Comparison of ENCODE assay signal across 9 mouse cellular contexts in the genomic region with DNA sequence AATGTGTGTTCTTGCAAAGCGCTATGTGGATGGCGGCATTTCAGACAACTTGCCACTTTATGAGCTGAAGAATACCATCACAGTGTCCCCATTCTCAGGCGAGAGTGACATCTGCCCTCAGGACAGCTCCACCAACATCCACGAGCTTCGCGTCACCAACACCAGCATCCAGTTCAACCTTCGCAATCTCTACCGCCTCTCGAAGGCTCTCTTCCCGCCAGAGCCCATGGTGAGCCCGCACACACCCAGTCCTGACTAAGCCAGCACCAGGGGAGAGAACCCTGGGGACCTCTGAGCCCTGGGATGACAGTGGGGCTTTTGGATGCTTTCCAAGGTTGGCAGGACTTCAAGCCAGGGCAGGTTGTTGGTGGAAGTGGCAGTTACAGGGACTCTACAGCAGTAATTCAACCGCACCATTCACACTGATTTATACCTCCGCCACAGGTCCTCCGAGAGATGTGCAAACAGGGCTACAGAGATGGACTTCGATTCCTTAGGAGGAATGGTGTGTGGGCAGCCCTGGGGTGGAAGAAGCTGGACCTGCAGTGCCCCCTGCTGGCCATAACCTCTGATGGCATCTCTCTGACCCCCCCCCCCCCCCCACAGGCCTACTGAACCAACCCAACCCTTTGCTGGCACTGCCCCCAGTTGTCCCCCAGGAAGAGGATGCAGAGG. TPM values are rescaled to one million over a fixed set of nuclear protein-coding genes. Genes with fewer than 3 reads are reported as not detected.
DNase-seq lines count a peak whose midpoint lies in the region; ATAC-seq and TF ChIP-seq lines count a peak whose summit lies in the region.
"Had no signal": no experiment of that assay in that cellular context is flagged by ENCODE, and none has a peak within 500 bp of the region (broad histone marks: within the 10 kb centered on the region; RNA-seq: fewer than 3 reads in every experiment).

No protein-coding gene starts in this region.

- no peak for TF ChIP-seq POLR2A in kidney, adult 2 months (IDR thresholded peaks at IDR 0.05; ENCODE audit: low read depth, low read length)
- no peak for TF ChIP-seq POLR2A in cerebellum, adult 2 months (IDR thresholded peaks at IDR 0.05; ENCODE audit: borderline replicate concordance, insufficient read depth, low read length)

- H3K4me2 ChIP-seq in kidney, embryonic 15.5 days, result no peak overlapping the region
- H3K4me2 ChIP-seq in limb, embryonic 11.5 days (ENCODE audit: low read depth, severe bottlenecking), result no peak overlapping the region
- H3K4me2 ChIP-seq in hindbrain, embryonic 14.5 days (replicated peaks), result no peak overlapping the region
- H3K4me2 ChIP-seq: embryonic facial prominence, embryonic 13.5 days had no signal

- ATAC-seq in kidney, embryonic 15.5 days (replicated peaks; ENCODE audit: low FRiP score), result no peak
- no peak for ATAC-seq in limb, embryonic 11.5 days (ENCODE audit: insufficient number of reproducible peaks, low FRiP score, low TSS enrichment, low read depth)
- no peak for ATAC-seq in hindbrain, embryonic 14.5 days (ENCODE audit: low FRiP score)

- 71% methylated on average over 15 of the region's 15 CpGs for WGBS in kidney, adult 2 months
- WGBS in kidney, embryonic 15.5 days, result 76% methylated on average over 15 of the region's 15 CpGs
- 63% methylated on average over 15 of the region's 15 CpGs for WGBS in cerebellum, adult 2 months
- WGBS in limb, embryonic 11.5 days, result 73% methylated on average over 15 of the region's 15 CpGs
- 76% methylated on average over 15 of the region's 15 CpGs for WGBS in hindbrain, embryonic 14.5 days

- peaks cover 16% of the 10 kb centered on the region for H3K4me1 ChIP-seq in kidney, adult 2 months (ENCODE audit: control insufficient read depth, insufficient read depth, low read length)
- H3K4me1 ChIP-seq in kidney, embryonic 15.5 days, result peaks cover 66% of the 10 kb centered on the region
- H3K4me1 ChIP-seq in cerebellum, adult 2 months (ENCODE audit: control insufficient read depth, insufficient read depth, low read length), result peaks cover 62% of the 10 kb centered on the region
- peaks cover 21% of the 10 kb centered on the region for H3K4me1 ChIP-seq in limb, embryonic 11.5 days (ENCODE audit: control insufficient read depth, insufficient read depth, low read length)
- H3K4me1 ChIP-seq in hindbrain, embryonic 14.5 days (replicated peaks; ENCODE audit: control insufficient read depth, insufficient read depth, low read length), result peaks cover 11% of the 10 kb centered on the region; the same call in 1 of the 2 replicates

- no peak overlapping the region for H3K27ac ChIP-seq in kidney, adult 2 months (ENCODE audit: insufficient read depth, low read depth, low read length)
- no peak overlapping the region for H3K27ac ChIP-seq in kidney, embryonic 15.5 days
- H3K27ac ChIP-seq in cerebellum, adult 2 months (ENCODE audit: insufficient read depth, low read length), result peak overlapping the region; percentile 12; the same call in 1 of the 2 replicates
- H3K27ac ChIP-seq in limb, embryonic 11.5 days (replicated peaks; ENCODE audit: low read depth, low read length), result no peak overlapping the region
- no peak overlapping the region for H3K27ac ChIP-seq in hindbrain, embryonic 14.5 days
- H3K27ac ChIP-seq: embryonic facial prominence, embryonic 13.5 days had no signal

- H3K9me3 ChIP-seq in kidney, embryonic 15.5 days (replicated peaks), result no peaks in the 10 kb centered on the region
- H3K9me3 ChIP-seq in limb, embryonic 11.5 days (ENCODE audit: control insufficient read depth, low read length), result no peaks in the 10 kb centered on the region
- H3K9me3 ChIP-seq in hindbrain, embryonic 14.5 days (ENCODE audit: control insufficient read depth, low read length), result no peaks in the 10 kb centered on the region
- H3K9me3 ChIP-seq: embryonic facial prominence, embryonic 13.5 days had no signal

- H3K4me3 ChIP-seq in kidney, adult 2 months (ENCODE audit: insufficient read depth, low read depth, low read length), result no peak overlapping the region
- H3K4me3 ChIP-seq in kidney, embryonic 15.5 days (replicated peaks), result no peak overlapping the region
- no peak overlapping the region for H3K4me3 ChIP-seq in cerebellum, adult 2 months (replicated peaks; ENCODE audit: insufficient read depth, low read depth, low read length)
- no peak overlapping the region for H3K4me3 ChIP-seq in limb, embryonic 11.5 days (ENCODE audit: low read depth, low read length)
- no peak overlapping the region for H3K4me3 ChIP-seq in hindbrain, embryonic 14.5 days (replicated peaks; ENCODE audit: low read length)
- H3K4me3 ChIP-seq: embryonic facial prominence, embryonic 13.5 days had no signal

- no peaks in the 10 kb centered on the region for H3K27me3 ChIP-seq in kidney, adult 2 months (replicated peaks; ENCODE audit: control insufficient read depth, insufficient read depth, low read length)
- H3K27me3 ChIP-seq in kidney, embryonic 15.5 days, result peaks cover 30% of the 10 kb centered on the region
- no peaks in the 10 kb centered on the region for H3K27me3 ChIP-seq in cerebellum, adult 2 months (ENCODE audit: control insufficient read depth, insufficient read depth, low read length)
- H3K27me3 ChIP-seq in limb, embryonic 11.5 days (ENCODE audit: control insufficient read depth, insufficient read depth, low read length), result peaks cover 30% of the 10 kb centered on the region
- no peaks in the 10 kb centered on the region for H3K27me3 ChIP-seq in splenic B cell, adult 2 months (ENCODE audit: control insufficient read depth, insufficient read depth, low read length, poor library complexity, severe bottlenecking)
- peaks cover 37% of the 10 kb centered on the region for H3K27me3 ChIP-seq in hindbrain, embryonic 14.5 days (ENCODE audit: control insufficient read depth, insufficient read depth, low read length)

- H3K36me3 ChIP-seq in kidney, adult 2 months (ENCODE audit: control insufficient read depth, insufficient read depth, low read length), result no peaks in the 10 kb centered on the region
- peaks cover 17% of the 10 kb centered on the region for H3K36me3 ChIP-seq in kidney, embryonic 15.5 days
- H3K36me3 ChIP-seq in limb, embryonic 11.5 days (ENCODE audit: control insufficient read depth, insufficient read depth, low read length), result no peaks in the 10 kb centered on the region
- peaks cover 10% of the 10 kb centered on the region for H3K36me3 ChIP-seq in splenic B cell, adult 2 months (ENCODE audit: control insufficient read depth, insufficient read depth, low read length, poor library complexity, severe bottlenecking)
- H3K36me3 ChIP-seq in hindbrain, embryonic 14.5 days (replicated peaks; ENCODE audit: control insufficient read depth, insufficient read depth), result peaks cover 11% of the 10 kb centered on the region

- TF ChIP-seq CTCF in kidney, adult 2 months (conservative IDR thresholded peaks at IDR 0.05; ENCODE audit: insufficient read depth, insufficient read length, low read depth, low read length), result peak; percentile 63
- peak; percentile 63 for TF ChIP-seq CTCF in cerebellum, adult 2 months (IDR thresholded peaks at IDR 0.05; ENCODE audit: borderline replicate concordance, insufficient read depth, low read depth, low read length)

- peak; percentile 75 for DNase-seq in kidney, adult 2 months
- peak; percentile 68 for DNase-seq in MN1 (ENCODE audit: low spot score)
- DNase-seq in cerebellum, adult 2 months, result peak; percentile 55 to 65
- DNase-seq in limb, embryonic 11.5 days (ENCODE audit: low spot score), result peak; percentile 68
- peak; percentile 81 for DNase-seq in splenic B cell, adult 2 months (ENCODE audit: low read depth, low spot score)
- no peak for DNase-seq in frontal cortex, postnatal 25 days (ENCODE audit: low spot score in 2 of 2)
- no peak for DNase-seq in hindbrain, embryonic 14.5 days (ENCODE audit: low spot score)

- no peak overlapping the region for H3K9ac ChIP-seq in kidney, embryonic 15.5 days
- H3K9ac ChIP-seq in limb, embryonic 11.5 days (ENCODE audit: low read length), result no peak overlapping the region
- H3K9ac ChIP-seq in hindbrain, embryonic 14.5 days, result no peak overlapping the region
- H3K9ac ChIP-seq: embryonic facial prominence, embryonic 13.5 days had no signal

RNA-seq across cellular contexts. Expression of a gene that starts 2.8 kb away (rescaled TPM):
- 15.3 and 22.2 TPM in 2 replicates for polyA plus RNA-seq in kidney, adult 2 months (2012; rRNA removed)
- polyA plus RNA-seq in kidney, embryonic 15.5 days (2015; fragmentation: Nextera tagmentation; extraction: Ambion mirVana), result 19.3 and 22.0 TPM in 2 replicates
- 8.3 and 10.1 TPM in 2 replicates for polyA plus RNA-seq in cerebellum, adult 2 months (2012; rRNA removed)
- polyA plus RNA-seq in limb, embryonic 11.5 days (2014; fragmentation: Nextera tagmentation; extraction: Ambion mirVana), result 5.3 and 6.8 TPM in 2 replicates
- polyA plus RNA-seq in hindbrain, embryonic 14.5 days (2014; fragmentation: Nextera tagmentation; extraction: Ambion mirVana), result 3.7 and 8.1 TPM in 2 replicates

RNA-seq across cellular contexts. Expression of a gene that starts 3.1 kb away (rescaled TPM):
- polyA plus RNA-seq in kidney, adult 2 months (2012; rRNA removed), result 350 and 353 TPM in 2 replicates
- 36.3 and 41.7 TPM in 2 replicates for polyA plus RNA-seq in kidney, embryonic 15.5 days (2015; fragmentation: Nextera tagmentation; extraction: Ambion mirVana)
- 46.8 and 51.3 TPM in 2 replicates for polyA plus RNA-seq in cerebellum, adult 2 months (2012; rRNA removed)
- 11.3 and 12.5 TPM in 2 replicates for polyA plus RNA-seq in limb, embryonic 11.5 days (2014; fragmentation: Nextera tagmentation; extraction: Ambion mirVana)
- 15.3 and 18.4 TPM in 2 replicates for polyA plus RNA-seq in hindbrain, embryonic 14.5 days (2014; fragmentation: Nextera tagmentation; extraction: Ambion mirVana)

RNA-seq across cellular contexts. Expression of a gene that starts 9.1 kb away (rescaled TPM):
- 274 and 343 TPM in 2 replicates for polyA plus RNA-seq in kidney, adult 2 months (2012; rRNA removed)
- polyA plus RNA-seq in kidney, embryonic 15.5 days (2015; fragmentation: Nextera tagmentation; extraction: Ambion mirVana), result 30.9 and 34.8 TPM in 2 replicates
- polyA plus RNA-seq in cerebellum, adult 2 months (2012; rRNA removed), result 68.7 and 73.9 TPM in 2 replicates
- 27.2 and 35.7 TPM in 2 replicates for polyA plus RNA-seq in limb, embryonic 11.5 days (2014; fragmentation: Nextera tagmentation; extraction: Ambion mirVana)
- 47.0 and 50.4 TPM in 2 replicates for polyA plus RNA-seq in hindbrain, embryonic 14.5 days (2014; fragmentation: Nextera tagmentation; extraction: Ambion mirVana)

RNA-seq across cellular contexts. Expression of a gene that starts 11.0 kb away (rescaled TPM):
- polyA plus RNA-seq in kidney, adult 2 months (2012; rRNA removed), result 423 and 734 TPM in 2 replicates
- polyA plus RNA-seq in kidney, embryonic 15.5 days (2015; fragmentation: Nextera tagmentation; extraction: Ambion mirVana), result 1,339 and 1,510 TPM in 2 replicates
- polyA plus RNA-seq in cerebellum, adult 2 months (2012; rRNA removed), result 481 and 571 TPM in 2 replicates
- polyA plus RNA-seq in limb, embryonic 11.5 days (2014; fragmentation: Nextera tagmentation; extraction: Ambion mirVana), result 1,271 and 1,319 TPM in 2 replicates
- polyA plus RNA-seq in hindbrain, embryonic 14.5 days (2014; fragmentation: Nextera tagmentation; extraction: Ambion mirVana), result 669 and 782 TPM in 2 replicates

RNA-seq across cellular contexts. Expression of a gene that starts 14.3 kb away (rescaled TPM):
- 4.5 and 5.2 TPM in 2 replicates for polyA plus RNA-seq in kidney, adult 2 months (2012; rRNA removed)
- 10.5 and 12.6 TPM in 2 replicates for polyA plus RNA-seq in kidney, embryonic 15.5 days (2015; fragmentation: Nextera tagmentation; extraction: Ambion mirVana)
- 3.2 and 4.4 TPM in 2 replicates for polyA plus RNA-seq in cerebellum, adult 2 months (2012; rRNA removed)
- 15.7 and 18.3 TPM in 2 replicates for polyA plus RNA-seq in limb, embryonic 11.5 days (2014; fragmentation: Nextera tagmentation; extraction: Ambion mirVana)
- 3.1 and 4.2 TPM in 2 replicates for polyA plus RNA-seq in hindbrain, embryonic 14.5 days (2014; fragmentation: Nextera tagmentation; extraction: Ambion mirVana)

Comparison
In these comparisons a context has a peak if more than half of its experiments do, and no peak if none do; other contexts are left out.
1. DNase-seq: peak in kidney, adult 2 months (single experiment), MN1 (single experiment), cerebellum, adult 2 months (2 of 2), limb, embryonic 11.5 days (single experiment) and splenic B cell, adult 2 months (single experiment); none in frontal cortex, postnatal 25 days (0 of 2) and hindbrain, embryonic 14.5 days (single experiment).